17 mouse cellular contexts compared by ENCODE assay signal in the genomic region with DNA sequence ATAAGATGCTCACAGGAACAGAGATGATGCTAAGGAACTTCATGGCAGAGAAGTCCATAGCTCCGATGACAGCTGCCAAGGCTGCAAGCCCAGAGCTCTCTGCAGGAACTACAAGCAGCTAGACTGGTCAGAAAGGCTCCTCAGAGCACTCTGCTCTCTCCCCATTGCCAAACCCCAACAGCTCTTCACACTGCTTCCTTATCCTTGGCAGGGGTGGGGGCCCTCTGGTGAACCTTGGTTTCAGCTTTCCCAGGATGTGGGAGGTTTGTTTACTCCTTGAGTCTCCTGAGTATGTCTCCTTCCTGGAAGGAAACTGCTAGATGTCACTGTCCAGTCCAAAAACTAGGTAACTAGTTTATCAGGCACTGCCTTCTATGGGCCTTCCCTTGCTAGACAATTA. TPM values are rescaled to one million over a fixed set of nuclear protein-coding genes. Genes with fewer than 3 reads are reported as not detected.
DNase-seq lines count a peak whose midpoint lies in the region; ATAC-seq and TF ChIP-seq lines count a peak whose summit lies in the region.
"Had no signal": no experiment of that assay in that cellular context is flagged by ENCODE, and none has a peak within 500 bp of the region (broad histone marks: within the 10 kb centered on the region; RNA-seq: fewer than 3 reads in every experiment).

No protein-coding gene starts in this region.

- no peaks in the 10 kb centered on the region for H3K27me3 ChIP-seq in kidney, postnatal 0 days (ENCODE audit: insufficient read depth, low read length)
- H3K27me3 ChIP-seq: embryonic facial prominence, embryonic 12.5 days; neural tube, embryonic 15.5 days; Patski had no signal

- H3K4me3 ChIP-seq in kidney, postnatal 0 days (replicated peaks; ENCODE audit: low read depth, low read length), result no peak overlapping the region
- no peak overlapping the region for H3K4me3 ChIP-seq in bone marrow macrophage, adult 2 months (ENCODE audit: insufficient read depth, low read length)
- H3K4me3 ChIP-seq: embryonic facial prominence, embryonic 12.5 days; neural tube, embryonic 15.5 days had no signal

- DNase-seq in cerebellum, postnatal 14 days, result peak; percentile 9 to 14
- DNase-seq in cerebellum, postnatal 4 days (ENCODE audit: low spot score in 2 of 2), result no peak
- DNase-seq in kidney, postnatal 0 days (ENCODE audit: low spot score), result peak; percentile 27
- DNase-seq in kidney, adult 18-20 months, result no peak
- DNase-seq in gastrocnemius, postnatal 10 days, result no peak
- DNase-seq in ovary, adult 18-20 months (ENCODE audit: low spot score), result no peak
- DNase-seq: cerebellum, adult 9-11 months; kidney, postnatal 10 days; right cerebral cortex, postnatal 14 days; thymus, postnatal 25 days had no signal

- WGBS in kidney, postnatal 0 days, result 70% methylated on average over 1 of the region's 1 CpGs

- no peaks in the 10 kb centered on the region for H3K9me3 ChIP-seq in kidney, postnatal 0 days (replicated peaks; ENCODE audit: low read length)
- H3K9me3 ChIP-seq: embryonic facial prominence, embryonic 12.5 days; neural tube, embryonic 15.5 days had no signal

- TF ChIP-seq POLR2A in bone marrow macrophage, adult 2 months (IDR thresholded peaks at IDR 0.05; ENCODE audit: borderline replicate concordance, low read depth, low read length), result no peak

- H3K36me3 ChIP-seq in kidney, postnatal 0 days (ENCODE audit: insufficient read depth, low read length), result no peaks in the 10 kb centered on the region
- H3K36me3 ChIP-seq: embryonic facial prominence, embryonic 12.5 days; neural tube, embryonic 15.5 days had no signal

- H3K4me1 ChIP-seq in kidney, postnatal 0 days (replicated peaks; ENCODE audit: insufficient read depth, low read length), result no peaks in the 10 kb centered on the region
- H3K4me1 ChIP-seq in bone marrow macrophage, adult 2 months (ENCODE audit: control insufficient read depth, insufficient read depth, low read length), result peaks cover 38% of the 10 kb centered on the region
- H3K4me1 ChIP-seq: embryonic facial prominence, embryonic 12.5 days; neural tube, embryonic 15.5 days had no signal

- H3K4me2 ChIP-seq in kidney, postnatal 0 days (ENCODE audit: low read length), result no peak overlapping the region
- H3K4me2 ChIP-seq: embryonic facial prominence, embryonic 12.5 days; neural tube, embryonic 15.5 days had no signal

- no peak for ATAC-seq in kidney, postnatal 0 days (replicated peaks; ENCODE audit: low FRiP score, low read depth)
- peak; percentile 23; the same call in 1 of the 2 replicates for ATAC-seq in megakaryocyte progenitor cell, adult 5-6 weeks (replicated peaks; ENCODE audit: poor library complexity)
- ATAC-seq: hindbrain, embryonic 16.5 days; Patski had no signal

- TF ChIP-seq CTCF in kidney, postnatal 0 days (IDR thresholded peaks at IDR 0.05; ENCODE audit: low read depth), result no peak
- no peak for TF ChIP-seq CTCF in bone marrow macrophage, adult 2 months (IDR thresholded peaks at IDR 0.05; ENCODE audit: low read depth, low read length)

- no peak overlapping the region for H3K9ac ChIP-seq in kidney, postnatal 0 days (ENCODE audit: low read depth, low read length)
- H3K9ac ChIP-seq: embryonic facial prominence, embryonic 12.5 days; liver, embryonic 14.5 days; neural tube, embryonic 15.5 days had no signal

- H3K27ac ChIP-seq in kidney, postnatal 0 days, result no peak overlapping the region
- peak overlapping the region; percentile 49 for H3K27ac ChIP-seq in bone marrow macrophage, adult 2 months (ENCODE audit: insufficient read depth, low read depth, low read length)
- H3K27ac ChIP-seq: embryonic facial prominence, embryonic 12.5 days; liver, embryonic 14.5 days; neural tube, embryonic 15.5 days had no signal

RNA-seq across cellular contexts. Expression of gene Tbc1d9, which starts 25.1 kb away (rescaled TPM):
- polyA plus RNA-seq in kidney, postnatal 0 days (2015; fragmentation: Nextera tagmentation; extraction: Ambion mirVana), result 1.7 and 1.8 TPM in 2 replicates
- polyA plus RNA-seq in bone marrow macrophage, adult 2 months (2012; ENCODE audit: insufficient read depth, insufficient read length, missing spikeins), result 24.3 and 27.9 TPM in 2 replicates
- total RNA-seq in megakaryocyte progenitor cell, adult 5-6 weeks (2015), result 0.34 and 0.42 TPM in 2 replicates
- 0.71 and 1.3 TPM in 2 replicates for total RNA-seq in megakaryocyte progenitor cell, adult 5-6 weeks (2017)
- total RNA-seq in gastrocnemius, postnatal 10 days (2021), result 1 to 10 TPM; 2.4 to 3.3 TPM

RNA-seq across cellular contexts. Expression of gene Gm10645, which starts 25.9 kb away (rescaled TPM):
- polyA plus RNA-seq in kidney, postnatal 0 days (2015; fragmentation: Nextera tagmentation; extraction: Ambion mirVana), result 1.6 and 2.0 TPM in 2 replicates
- polyA plus RNA-seq in bone marrow macrophage, adult 2 months (2012; ENCODE audit: insufficient read depth, insufficient read length, missing spikeins), result 0.68 and 1.2 TPM in 2 replicates
- total RNA-seq in megakaryocyte progenitor cell, adult 5-6 weeks (2015), result 0.12 TPM in 1 of 2 replicates, not detected in the other
- total RNA-seq in megakaryocyte progenitor cell, adult 5-6 weeks (2017), result not detected in 2 replicates
- total RNA-seq in gastrocnemius, postnatal 10 days (2021), result under 1 TPM in 1 of 2 experiments, not detected in 1; 0.32 TPM

Comparison
In these comparisons a context has a peak if more than half of its experiments do, and no peak if none do; other contexts are left out.
1. DNase-seq: peak in cerebellum, postnatal 14 days (2 of 2) and kidney, postnatal 0 days (single experiment); none in cerebellum, postnatal 4 days (0 of 2), kidney, adult 18-20 months (single experiment), gastrocnemius, postnatal 10 days (single experiment) and ovary, adult 18-20 months (single experiment).